Mouse (Mus musculus) heart, adult 9 months (tissue): ENCODE measurements around the gene Rp2.
"Not testable (repeated sequence)": the region's sequence is repeated elsewhere in the genome, so short reads cannot be mapped to it uniquely, and the experiment has no call there.

ENCODE experiments used
- DNase-seq, 2 experiments: peaks; one replicate each; pipeline ENCODE4 v3.0.0; 2022; ENCODE audit warnings: low spot score in 2 of 2

Gene Rp2

GRCm38 (mm10) chrX:20364391-20365365 is at the start of gene Rp2:
Gene Rp2 (plus strand): TSS chrX:20364481.
- DNase-seq = peak; percentile 80 to 89

DNA sequence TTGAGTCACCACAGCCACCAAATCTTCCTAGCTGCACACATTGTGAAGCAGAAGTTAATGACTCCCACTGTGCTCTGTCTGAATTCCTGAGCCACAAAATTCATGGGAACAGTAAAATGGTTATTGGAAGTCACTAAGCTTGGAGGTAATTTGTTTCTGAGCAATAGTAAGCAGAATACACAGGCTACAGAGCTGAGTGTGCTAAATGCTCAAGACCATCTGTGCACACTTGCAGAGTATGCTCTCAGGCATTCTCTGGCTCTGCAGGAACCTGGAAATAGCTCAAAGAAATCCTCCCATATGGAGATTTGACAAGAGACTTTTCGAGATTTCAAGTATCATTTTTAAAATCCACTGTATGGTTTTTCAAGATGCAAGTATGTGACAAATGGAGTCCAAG is 31.5 kb upstream of the Rp2 start:
- no peak for DNase-seq

- DNase-seq = peak in 1 of 2 experiments; percentile 14
Observed at GRCm38 (mm10) chrX:20335722-20336121, 28.6 kb upstream of the Rp2 start.

- DNase-seq = no peak
Observed at GRCm38 (mm10) chrX:20344980-20345379, 19.3 kb upstream of the Rp2 start.

- DNase-seq = no peak
Observed at GRCm38 (mm10) chrX:20346355-20346754, 17.9 kb upstream of the Rp2 start.

GRCm38 (mm10) chrX:20350241-20350640 is 14.0 kb upstream of the Rp2 start:
- not testable (repeated sequence) for DNase-seq

DNA sequence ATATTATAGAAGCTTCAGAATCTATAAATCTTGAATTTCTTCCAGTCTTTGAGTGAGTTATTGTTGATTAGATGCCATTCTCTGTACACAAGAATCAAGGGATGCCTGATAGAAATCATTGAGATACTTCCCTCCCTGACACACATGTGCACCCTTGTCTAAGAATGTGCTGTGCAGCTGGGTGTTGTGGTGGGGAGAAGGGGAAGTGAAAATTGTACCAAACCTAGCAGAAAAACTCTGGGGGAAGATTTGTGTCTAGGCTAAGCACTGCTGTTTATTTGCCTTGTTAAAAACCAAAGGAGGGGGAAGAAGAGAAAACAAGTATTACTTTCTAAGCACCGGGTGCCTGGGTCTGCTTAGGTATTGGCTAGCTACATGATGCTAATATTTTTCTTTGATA is 9.0 kb upstream of the Rp2 start:
- DNase-seq = peak in 1 of 2 experiments; percentile 1

DNA sequence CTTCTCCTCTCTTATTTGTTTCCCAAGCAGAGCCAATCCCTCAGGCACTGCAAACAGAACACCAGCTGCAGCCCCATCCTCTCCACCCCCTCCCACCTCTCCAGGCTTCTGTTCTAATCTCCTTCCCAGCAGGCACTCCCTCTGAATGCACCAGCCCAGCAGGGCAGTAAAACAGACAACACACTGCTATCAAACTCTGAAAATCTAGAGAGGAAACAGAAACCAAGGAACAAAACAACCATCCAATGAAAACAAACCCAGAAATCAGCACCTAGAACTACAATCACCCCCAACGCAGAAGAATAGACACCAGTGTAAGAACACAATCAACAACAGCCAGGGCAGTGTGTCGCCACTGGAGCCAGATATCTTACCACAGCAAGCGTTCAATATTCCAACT is 8.0 kb upstream of the Rp2 start:
- DNase-seq = no peak

DNA sequence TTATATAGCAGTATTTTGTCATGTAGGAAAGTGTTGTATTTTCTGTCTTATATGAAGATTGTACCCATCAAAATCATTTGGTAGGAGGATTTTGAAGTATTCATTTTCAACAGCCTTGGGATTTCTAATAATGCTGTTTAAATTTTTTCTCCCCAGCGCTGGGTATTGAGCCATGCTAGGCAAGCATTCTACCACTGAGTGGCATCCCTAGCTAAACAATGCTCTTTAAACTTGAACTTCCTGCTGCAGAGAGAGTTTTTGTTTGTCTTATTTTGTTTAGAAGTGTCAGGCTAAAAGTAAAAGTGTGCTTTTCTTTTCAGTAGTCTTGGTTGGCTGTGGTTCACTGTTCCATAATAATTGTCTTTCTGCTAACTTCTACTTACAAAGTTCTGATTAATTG is 1.8 kb downstream of the Rp2 start:
- no peak for DNase-seq

GRCm38 (mm10) chrX:20379347-20380014 is 15.2 kb downstream of the Rp2 start:
- DNase-seq = no peak

GRCm38 (mm10) chrX:20382260-20382659 is 18.0 kb downstream of the Rp2 start:
- no peak for DNase-seq

GRCm38 (mm10) chrX:20387006-20387405 is 22.7 kb downstream of the Rp2 start:
- no peak for DNase-seq

DNA sequence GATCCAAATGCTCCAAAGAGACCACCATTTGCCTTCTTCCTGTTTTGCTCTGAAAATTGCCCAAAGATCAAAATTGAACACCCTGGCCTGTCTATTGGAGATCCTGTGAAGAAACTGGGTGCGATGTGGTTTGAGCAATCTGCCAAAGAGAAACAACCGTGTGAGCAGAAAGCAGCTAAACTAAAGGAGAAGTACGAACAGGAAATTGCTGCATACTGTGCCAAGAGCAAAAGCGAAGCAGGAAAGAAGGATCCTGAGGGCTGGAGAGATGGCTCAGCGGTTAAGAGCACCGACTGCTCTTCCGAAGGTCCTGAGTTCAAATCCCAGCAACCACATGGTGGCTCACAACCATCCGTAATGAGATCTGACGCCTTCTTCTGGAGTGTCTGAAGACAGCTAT is 27.7 kb downstream of the Rp2 start:
- DNase-seq = peak in 1 of 2 experiments; percentile 1

DNA sequence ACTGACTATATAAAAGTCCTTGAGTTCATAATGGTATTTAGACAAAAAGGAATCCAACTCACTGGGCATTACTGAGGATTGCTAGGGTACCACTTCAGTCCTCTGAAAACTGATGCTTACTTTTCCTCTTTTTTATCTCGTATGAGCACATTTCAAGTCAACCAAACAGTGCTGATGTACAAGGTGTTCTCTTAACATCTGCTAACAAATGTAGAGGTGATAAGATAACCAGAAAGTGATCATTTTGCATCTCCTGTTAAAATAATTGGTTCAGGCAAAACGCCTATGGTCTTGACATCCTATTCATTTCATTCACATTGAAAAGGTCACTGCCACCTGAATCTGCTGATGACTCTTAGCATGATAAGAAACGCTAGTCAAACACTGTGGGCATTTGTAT is 28.7 kb downstream of the Rp2 start:
- DNase-seq = no peak

DNA sequence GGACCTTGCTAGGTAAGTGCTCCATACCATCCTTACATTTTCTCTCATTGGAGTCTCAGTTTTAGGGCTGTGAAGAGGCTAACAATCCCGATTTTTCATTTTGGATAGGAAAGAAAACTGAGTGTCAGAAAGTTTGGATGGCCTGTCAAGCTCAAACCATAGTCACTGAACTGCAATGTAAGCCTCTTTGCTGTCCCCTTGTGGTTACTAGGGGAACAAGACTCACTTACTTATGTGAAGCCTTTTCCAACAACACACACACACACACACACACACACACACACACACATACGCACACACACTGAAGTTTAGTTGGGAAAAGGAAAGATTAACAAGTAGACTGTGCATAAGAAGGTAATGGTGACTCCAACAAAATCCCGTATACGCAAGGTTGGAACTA is 39.8 kb downstream of the Rp2 start:
- DNase-seq = no peak

DNA sequence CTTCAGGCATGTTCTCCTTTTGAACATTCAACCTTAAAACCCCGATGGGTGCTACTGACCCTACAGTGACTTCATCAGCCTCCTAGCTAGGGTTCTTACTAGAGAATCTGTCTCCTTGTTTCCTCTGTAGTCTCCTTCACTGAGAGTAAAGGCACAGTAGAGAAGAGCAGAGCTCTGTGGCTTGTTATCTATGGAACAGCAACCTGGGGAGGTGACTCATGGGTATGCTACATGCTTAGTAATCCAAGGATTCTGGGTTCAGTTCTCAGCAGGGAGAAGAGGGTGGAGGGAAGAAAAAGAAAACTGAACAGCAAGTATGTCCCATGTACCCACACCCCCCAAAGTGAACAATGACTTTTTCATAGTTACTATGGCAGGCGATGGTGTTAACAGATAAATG is 42.6 kb downstream of the Rp2 start:
- no peak for DNase-seq

DNA sequence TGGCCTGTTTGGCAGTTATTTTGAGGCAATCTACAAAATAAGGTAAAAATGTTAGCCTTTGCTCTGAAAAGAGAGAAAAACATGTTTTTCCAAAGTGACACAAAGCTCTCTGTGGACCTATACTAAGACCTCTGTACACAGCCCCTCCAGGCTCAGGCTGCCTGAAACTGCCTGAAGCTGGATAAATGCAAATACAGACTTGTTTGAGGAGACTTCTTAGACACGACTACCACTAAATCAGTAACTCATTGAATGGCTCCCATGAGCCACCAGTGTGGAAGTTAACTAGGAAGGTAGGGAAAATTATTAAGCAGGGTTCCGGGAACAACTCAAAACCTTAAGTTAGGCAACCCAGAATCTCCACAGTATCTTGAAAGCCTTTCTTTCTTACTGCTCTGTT is 43.4 kb downstream of the Rp2 start:
- DNase-seq = no peak

DNA sequence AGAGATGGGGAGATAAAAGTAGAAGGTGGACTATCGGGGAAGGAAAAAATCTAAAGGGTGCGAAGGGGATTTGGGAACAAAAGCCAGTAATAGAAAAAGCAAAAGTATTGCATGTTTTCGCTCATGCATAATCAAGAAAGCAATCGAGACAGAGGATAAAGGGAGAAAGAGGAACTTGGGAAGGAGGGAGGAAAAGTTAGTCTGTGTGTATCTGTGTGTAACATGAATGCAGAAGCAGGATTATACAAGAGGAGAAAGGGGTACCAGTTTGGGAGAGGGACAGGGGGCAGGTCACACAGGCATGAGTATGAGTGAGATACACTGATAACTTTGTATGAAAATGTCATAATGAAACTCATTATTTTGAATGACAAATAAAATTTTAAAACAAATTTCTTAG is 47.1 kb downstream of the Rp2 start:
- no peak for DNase-seq

DNA sequence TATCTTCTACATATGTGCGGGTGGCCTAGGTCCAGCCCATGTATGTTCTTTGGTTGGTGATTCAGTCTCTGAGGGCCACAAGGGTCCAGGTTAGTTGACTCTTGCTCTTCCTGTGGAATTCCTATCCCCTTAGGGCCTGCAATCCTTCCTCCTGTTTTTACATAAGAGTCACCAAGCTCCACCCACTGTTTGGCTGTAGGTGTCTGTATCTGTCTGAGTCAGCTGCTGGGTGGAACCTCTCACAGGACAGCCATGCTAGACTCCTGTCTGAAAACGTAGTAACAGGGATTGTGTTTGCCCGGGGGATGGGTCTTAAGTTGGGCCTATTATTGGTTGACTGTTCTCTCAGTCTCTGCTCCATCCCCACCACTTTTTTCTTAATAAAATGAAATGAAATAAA is 47.9 kb downstream of the Rp2 start:
- DNase-seq = no peak

DNA sequence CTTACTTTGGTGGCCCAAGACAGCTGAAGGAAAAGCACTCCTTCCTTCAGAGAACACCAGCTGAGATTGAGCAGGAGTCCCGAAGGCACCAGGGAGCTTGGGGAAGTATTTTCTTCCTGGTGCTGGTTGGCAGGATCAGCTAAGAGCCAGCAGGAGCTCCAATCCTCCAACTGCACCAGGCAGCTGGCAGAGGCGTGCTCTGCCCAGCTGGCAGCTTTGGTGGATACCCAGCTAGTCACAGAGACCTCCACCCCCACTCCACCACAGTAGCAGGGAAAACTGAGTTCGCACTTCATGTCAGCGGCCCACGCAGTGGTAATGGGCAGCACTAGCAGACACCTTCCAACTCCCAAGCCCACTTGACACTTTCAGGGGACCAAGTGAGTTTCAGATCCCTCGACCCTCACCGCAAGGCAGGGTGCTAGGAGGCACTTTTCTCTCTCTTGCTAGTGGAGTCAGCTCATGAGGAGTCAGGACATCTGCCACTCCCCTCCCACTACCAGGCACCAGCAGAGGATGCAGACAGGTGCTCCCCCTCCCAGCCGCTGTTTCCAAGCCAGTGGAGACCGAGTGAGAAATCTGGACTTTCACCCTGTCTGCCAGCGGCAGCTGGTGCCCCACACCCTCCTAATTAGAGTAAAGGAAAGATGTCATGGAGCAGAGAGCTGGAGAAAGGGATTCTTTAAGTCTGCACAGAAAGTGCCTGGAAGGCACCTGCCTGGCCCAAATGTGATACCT is 50.8 kb downstream of the Rp2 start:
- no peak for DNase-seq

DNA sequence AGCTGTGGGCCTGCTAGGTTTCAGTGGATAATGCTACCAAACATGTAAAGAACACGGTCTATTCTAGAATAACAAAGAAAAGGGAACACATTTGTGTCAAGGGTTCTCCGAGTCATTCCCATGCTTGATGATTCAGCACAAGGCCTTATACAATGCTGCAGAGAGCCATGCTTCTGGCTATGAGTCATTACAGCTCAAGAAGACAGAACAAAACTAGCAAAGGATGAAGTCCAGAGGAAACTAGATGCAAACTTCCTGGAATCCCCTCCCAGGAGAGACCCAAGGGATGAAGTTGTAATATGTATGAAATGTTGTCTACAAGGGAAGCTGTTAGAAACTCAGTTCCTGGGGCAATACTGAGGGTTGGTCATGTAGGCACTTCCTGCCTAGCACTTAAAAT is 54.2 kb downstream of the Rp2 start:
- DNase-seq = no peak

- DNase-seq = no peak
Observed at GRCm38 (mm10) chrX:20419536-20419935, 55.3 kb downstream of the Rp2 start.
